In genomic region chr8:109251360-109251798, GRCm38 (mm10) we compare ENCODE assay signal across 8 mouse cellular contexts.
A peak's percentile ranks its signal among the peaks of the same experiment; 100 is the strongest.
DNase-seq lines count a peak whose midpoint lies in the region; ATAC-seq lines count a peak whose summit lies in the region.

No protein-coding gene starts in this region.

- H3K9ac ChIP-seq in embryonic facial prominence, embryonic 14.5 days (ENCODE audit: low read depth, low read length) = no peak overlapping the region

- H3K36me3 ChIP-seq in embryonic facial prominence, embryonic 14.5 days (ENCODE audit: control insufficient read depth, insufficient read depth, low read length) = no peaks in the 10 kb centered on the region

- no peaks in the 10 kb centered on the region for H3K4me1 ChIP-seq in embryonic facial prominence, embryonic 14.5 days (ENCODE audit: control insufficient read depth, insufficient read depth, low read length)

- H3K27ac ChIP-seq in embryonic facial prominence, embryonic 14.5 days (replicated peaks; ENCODE audit: low read depth, low read length) = no peak overlapping the region

- 0 out of 2 replicates have a peak, but pooled peaks cover 7% of the 10 kb centered on the region for H3K9me3 ChIP-seq in embryonic facial prominence, embryonic 14.5 days (ENCODE audit: control insufficient read depth, low read length)

- H3K27me3 ChIP-seq in embryonic facial prominence, embryonic 14.5 days (replicated peaks; ENCODE audit: control insufficient read depth, insufficient read depth, low read length) = no peaks in the 10 kb centered on the region

- 72% methylated on average over 24 of the region's 24 CpGs for WGBS in embryonic facial prominence, embryonic 14.5 days

- H3K4me2 ChIP-seq in embryonic facial prominence, embryonic 14.5 days (ENCODE audit: low read depth, low read length) = peak overlapping the region; percentile 20

- DNase-seq in layer of hippocampus, adult 18-20 months (ENCODE audit: low spot score in 2 of 2) = peak; percentile 7 to 48
- DNase-seq in layer of hippocampus, adult 9-10 months (ENCODE audit: low spot score) = no peak
- peak; percentile 55 for DNase-seq in embryonic facial prominence, embryonic 14.5 days (ENCODE audit: low spot score)
- DNase-seq in layer of hippocampus, adult 9-11 months = peak; percentile 10
- peak; percentile 77 to 79 for DNase-seq in right cerebral cortex, postnatal 10 days (ENCODE audit: low spot score in 2 of 2)
- no peak for DNase-seq in ovary, postnatal 14 days (ENCODE audit: low spot score)
- no peak for DNase-seq in thymus, postnatal 25 days

- ATAC-seq in embryonic facial prominence, embryonic 14.5 days (ENCODE audit: low read depth) = peak; percentile 76
- no peak for ATAC-seq in monocyte, adult 5-6 weeks (replicated peaks; ENCODE audit: insufficient number of reproducible peaks, low FRiP score, low TSS enrichment, poor library complexity, severe bottlenecking)

- no peak overlapping the region for H3K4me3 ChIP-seq in embryonic facial prominence, embryonic 14.5 days (ENCODE audit: low read depth, low read length)

Comparison
In these comparisons a context has a peak if more than half of its experiments do, and no peak if none do; other contexts are left out.
1. DNase-seq: peak in layer of hippocampus, adult 18-20 months (2 of 2), embryonic facial prominence, embryonic 14.5 days (single experiment), layer of hippocampus, adult 9-11 months (single experiment) and right cerebral cortex, postnatal 10 days (2 of 2); none in layer of hippocampus, adult 9-10 months (single experiment), ovary, postnatal 14 days (single experiment) and thymus, postnatal 25 days (single experiment).